Mouse (Mus musculus): Measurements from ENCODE around the gene Ap3b1. TPM values are rescaled to one million over a fixed set of nuclear protein-coding genes. Genes with fewer than 3 reads are reported as not detected.
A peak's percentile ranks its signal among the peaks of the same experiment; 100 is the strongest.

The Ap3b1 gene
- polyA plus RNA-seq, 2 experiments from 2014 or later: 32.9 to 45.2 TPM

DNA sequence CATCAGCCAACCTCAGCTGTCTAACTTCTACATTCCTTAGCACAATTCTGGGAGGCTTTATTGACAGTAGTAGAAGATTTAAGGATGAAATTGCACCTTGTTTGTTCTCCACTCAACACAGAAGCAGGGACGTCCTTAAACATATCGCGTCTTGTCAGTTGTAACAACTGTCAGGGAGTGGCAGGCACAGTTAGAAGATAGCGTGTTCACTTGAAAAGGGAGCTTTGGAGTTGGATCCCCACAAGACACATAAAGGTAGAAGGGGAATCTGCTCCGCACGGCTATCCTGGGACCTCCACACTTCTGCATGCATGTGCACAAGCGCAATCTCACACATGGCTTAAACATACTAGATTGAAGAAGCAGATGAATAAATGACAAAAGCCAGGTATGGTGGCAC lies 183.3 kb downstream of the Ap3b1 start:
- no peak for ATAC-seq

GRCm38 (mm10) chr13:94544211-94544610 lies 185.5 kb downstream of the Ap3b1 start:
- no peak for ATAC-seq

- no peak for ATAC-seq
These were observed 187.0 kb downstream of the Ap3b1 start for GRCm38 (mm10) chr13:94545739-94546138.

- ATAC-seq: no peak
These were observed 187.5 kb downstream of the Ap3b1 start for GRCm38 (mm10) chr13:94546246-94546645.

- ATAC-seq: no peak
These were observed 190.8 kb downstream of the Ap3b1 start for GRCm38 (mm10) chr13:94549580-94549979.

DNA sequence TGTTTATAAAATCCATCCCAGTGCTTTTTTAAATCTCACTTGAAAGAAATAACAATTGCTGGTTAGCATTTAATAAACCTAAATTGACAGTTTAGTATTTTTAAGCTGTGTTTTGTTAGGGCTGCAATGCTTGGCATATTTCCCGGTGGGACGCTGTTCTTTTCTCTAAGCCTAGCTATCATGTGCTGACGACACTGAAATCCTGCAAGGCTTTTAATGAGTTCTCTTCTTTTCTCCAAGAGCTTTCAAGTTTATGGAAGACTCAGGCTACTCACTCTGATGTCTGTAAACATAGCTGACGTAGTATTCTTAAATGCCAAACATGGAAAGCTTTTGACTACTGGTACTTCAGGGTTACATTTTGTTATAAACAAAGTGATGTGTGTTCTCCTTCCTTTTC lies 191.3 kb downstream of the Ap3b1 start:
- no peak for ATAC-seq

DNA sequence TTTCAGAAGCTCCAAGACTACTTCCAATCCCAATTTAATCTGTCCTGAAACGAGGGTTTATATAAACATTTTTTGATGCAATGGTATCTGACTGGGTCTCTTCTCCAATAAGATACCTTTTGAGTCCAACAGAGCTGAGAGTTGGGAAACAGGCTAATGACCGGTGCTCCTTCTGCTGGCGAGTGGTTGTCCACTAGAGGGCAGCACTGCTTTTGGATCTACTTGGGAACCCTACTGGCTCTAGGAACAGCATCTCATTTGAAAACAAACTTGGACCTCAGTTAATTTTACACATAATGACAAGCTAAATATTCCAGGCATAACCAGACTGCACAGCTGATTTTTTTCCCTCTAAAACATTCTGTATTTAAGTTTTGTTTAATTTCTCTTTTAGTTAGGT lies 201.3 kb downstream of the Ap3b1 start:
- peak; percentile 57 for ATAC-seq

DNA sequence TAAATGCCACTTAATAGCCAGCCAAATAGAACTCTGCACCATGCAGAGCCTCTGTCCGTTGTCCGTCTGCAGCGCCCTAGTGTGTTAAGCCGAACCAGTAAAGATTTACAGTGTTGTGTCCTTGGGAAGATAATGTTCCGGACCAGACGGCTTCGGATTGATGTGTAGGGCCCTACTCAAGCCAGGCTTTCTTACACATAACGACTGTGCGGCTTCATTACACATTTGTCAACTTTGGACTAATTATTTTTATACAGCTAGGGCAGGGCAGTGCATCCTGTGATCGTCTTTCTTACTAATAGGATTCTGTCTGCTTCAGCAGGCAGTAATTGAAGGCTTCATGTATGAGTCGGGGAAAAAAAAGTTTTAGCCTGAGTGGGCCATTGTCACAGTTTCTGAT lies 202.1 kb downstream of the Ap3b1 start:
- ATAC-seq: no peak

GRCm38 (mm10) chr13:94562652-94563339 lies 204.0 kb downstream of the Ap3b1 start:
- ATAC-seq: no peak

GRCm38 (mm10) chr13:94563836-94564235 lies 205.1 kb downstream of the Ap3b1 start:
- ATAC-seq: no peak

- no peak for ATAC-seq
These were observed 205.7 kb downstream of the Ap3b1 start for GRCm38 (mm10) chr13:94564351-94564994.

DNA sequence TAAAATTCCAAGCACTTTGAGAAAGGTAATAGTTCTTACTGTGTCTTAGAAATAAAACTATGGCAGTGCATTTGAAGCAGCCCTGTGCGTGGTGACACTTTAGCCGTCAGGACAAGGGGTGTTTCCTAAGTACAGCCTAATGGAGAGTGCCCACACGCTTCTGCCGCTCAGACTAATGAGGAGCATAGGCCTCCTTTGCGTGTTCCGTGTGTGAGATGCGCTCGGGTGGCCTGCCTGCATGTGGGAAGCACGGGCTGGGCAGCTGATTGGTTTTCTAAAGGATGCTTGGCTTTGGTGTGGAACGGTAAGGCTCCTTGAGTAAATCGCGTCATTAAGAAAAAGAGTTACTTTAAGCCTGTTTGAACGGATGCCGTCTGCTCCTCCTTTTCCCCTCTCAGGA lies 206.4 kb downstream of the Ap3b1 start:
- no peak for ATAC-seq

GRCm38 (mm10) chr13:94565616-94566015 lies 206.9 kb downstream of the Ap3b1 start:
- ATAC-seq: no peak

GRCm38 (mm10) chr13:94567739-94568138 lies 209.0 kb downstream of the Ap3b1 start:
- no peak for ATAC-seq

- no peak for ATAC-seq
These were observed 212.2 kb downstream of the Ap3b1 start for GRCm38 (mm10) chr13:94571001-94571400.

GRCm38 (mm10) chr13:94573356-94573755 lies 214.6 kb downstream of the Ap3b1 start:
- no peak for ATAC-seq

DNA sequence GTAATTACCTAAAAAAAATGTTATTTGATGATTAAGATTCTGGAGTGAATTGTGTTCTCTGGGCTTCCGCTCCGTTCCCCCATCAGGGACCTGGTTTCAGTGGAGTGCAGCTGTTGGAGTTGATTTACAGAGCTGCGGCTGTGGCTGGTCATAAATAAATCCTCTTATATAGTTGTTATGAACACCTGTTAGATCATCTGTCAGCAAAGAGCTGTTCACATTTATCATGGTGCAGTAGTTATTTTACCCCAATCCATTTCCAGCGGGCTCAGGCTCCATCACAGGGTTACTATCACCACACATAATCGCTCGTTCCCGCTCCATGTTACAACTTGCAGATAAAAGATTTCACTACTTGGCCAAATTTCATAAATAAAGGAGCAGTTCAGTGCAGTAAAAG lies 215.1 kb downstream of the Ap3b1 start:
- no peak for ATAC-seq

DNA sequence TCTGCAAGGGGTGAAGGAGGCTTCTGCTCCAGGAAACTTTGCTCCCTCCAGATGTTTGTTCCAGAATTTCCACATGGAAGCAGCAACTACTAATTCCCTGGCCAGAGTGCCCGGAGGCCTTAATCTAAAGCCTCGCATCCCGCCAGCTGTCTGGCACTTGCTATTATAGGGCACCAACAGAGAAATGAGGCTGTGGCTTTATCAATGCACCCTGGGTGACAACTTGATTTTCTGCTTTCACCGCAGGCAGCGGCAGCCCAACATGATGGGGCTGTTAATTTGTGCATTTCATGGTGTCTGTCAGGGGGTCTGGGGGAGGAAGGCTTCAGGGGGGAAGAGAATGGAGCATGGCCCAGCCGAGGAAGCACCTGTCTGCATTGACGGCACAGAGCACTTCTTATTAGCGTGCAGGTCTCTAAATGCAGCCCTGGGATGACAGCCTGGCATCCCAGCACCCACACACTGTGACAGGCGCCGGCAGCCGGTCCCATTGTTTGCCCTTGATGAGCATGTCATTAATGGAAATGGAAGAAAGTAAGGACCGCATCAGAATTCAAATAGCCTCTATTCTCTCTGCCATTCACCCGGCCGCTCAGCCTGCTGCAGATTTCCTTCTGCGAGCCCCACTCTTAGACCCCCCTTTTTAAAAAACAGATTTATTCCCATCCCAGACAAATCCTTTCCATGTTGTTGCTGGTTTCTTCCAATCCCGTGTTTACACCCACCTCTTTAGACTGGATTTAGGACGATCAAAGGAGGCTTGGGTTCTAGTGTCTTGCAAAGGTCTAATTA lies 217.0 kb downstream of the Ap3b1 start:
- ATAC-seq: no peak

DNA sequence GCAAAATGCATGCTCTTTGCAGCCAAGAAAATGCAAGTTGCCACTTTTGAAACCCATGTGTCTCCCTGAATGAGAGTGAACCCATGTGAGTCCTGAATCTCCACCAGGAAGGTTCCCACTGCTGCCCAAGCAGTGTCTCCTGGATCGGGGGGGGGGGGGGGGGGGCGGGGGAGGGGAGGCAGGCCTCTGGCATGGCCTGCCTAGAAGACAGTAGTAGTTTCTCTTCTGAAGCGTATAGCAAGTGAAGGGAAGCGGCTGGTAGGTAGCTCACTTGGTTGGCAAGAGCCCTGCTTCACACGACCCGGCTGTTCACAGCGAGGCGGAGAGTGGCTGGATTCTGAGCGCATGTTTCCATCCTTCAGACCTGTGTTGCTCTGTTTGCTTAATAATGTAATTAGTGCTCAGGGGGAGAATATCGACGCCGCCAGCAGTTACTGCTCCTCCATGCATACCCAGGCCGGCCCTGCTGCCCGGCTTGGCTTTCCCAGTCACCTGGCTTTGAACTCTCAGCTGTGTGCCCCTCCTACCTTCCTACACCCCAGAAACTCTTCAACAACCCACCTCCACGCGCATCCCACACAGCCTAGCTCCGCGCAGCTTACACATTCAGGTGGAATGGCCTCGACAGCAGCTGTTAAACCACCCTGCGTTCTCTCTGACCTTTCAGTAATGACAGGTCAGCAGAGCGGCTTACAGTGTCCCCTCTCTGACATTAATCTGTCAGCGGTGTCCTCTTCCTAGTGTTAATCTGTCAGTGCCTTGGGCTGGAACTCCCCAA lies 217.8 kb downstream of the Ap3b1 start:
- no peak for ATAC-seq

DNA sequence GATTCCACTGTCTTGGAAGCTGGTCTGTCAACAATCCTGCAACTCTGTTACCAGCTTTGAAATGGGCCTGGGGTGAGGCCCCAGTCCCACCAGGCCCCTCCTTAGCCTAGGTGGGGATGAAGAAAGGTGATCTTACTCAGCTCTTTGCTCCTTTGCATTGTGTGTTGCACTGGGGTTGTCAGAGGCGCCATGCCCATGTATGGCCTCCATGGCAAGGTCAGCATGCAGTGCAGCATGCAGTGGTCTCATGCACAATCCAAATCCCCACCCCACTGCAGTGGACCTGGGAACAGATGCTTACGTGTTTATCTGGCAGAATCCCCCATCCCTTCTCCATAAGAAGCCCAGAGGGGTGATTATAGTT lies 218.4 kb downstream of the Ap3b1 start:
- no peak for ATAC-seq

GRCm38 (mm10) chr13:94595289-94595688 lies 236.5 kb downstream of the Ap3b1 start:
- ATAC-seq: no peak

DNA sequence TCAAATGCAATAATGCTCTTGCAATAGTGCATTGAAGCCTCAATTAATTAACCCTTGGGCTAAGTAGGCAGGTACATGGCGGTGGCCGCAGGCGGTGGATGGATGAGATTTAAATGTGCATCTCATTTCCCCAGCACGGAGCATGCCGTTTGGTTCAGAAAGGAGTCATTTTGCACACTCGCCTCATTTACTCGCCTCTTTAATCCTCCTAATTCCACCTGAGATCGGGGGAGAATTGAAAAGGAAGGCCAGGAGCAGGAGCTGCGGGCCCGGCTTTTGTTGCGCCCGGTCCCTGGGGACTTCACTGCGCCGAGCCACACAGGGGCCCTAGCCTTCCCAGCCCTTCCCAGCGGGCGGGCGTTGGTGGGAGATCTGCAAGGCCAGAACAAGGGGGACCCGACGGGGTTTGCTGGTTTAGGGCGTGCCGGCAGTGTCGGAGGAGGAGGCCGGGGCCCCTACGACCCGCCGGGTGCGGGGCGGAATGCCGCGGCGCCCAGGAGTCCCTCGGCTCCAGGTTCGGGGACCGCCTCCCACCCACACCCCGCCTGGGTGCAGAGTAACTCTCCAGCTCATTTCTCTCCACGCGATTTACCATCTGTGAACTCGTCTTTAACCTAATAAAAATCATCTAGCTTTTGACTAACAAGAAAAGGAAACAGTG lies 237.1 kb downstream of the Ap3b1 start:
- no peak for ATAC-seq
